In the genomic region with DNA sequence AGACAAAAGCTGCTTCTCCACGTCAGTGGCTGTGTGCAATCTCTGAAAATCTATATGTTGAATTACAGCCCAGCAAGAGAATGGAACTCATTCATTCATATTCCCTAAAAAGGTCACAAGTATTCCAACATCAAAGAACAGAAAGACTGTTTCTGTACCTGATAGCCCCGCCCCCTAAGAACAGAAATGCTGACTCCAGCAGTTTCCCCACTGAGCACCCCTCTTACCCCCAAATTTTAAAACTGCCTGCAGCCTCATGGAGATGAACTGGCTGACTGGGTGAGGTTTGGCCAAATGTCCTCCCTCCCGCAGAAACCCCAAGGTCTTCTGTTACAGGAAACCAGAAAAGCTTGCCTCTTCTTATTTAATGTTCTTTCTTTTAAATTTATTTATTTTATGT, we compare ENCODE assay signal across 24 mouse cellular contexts. TPM values are rescaled to one million over a fixed set of nuclear protein-coding genes. Genes with fewer than 3 reads are reported as not detected.
A peak's percentile ranks its signal among the peaks of the same experiment; 100 is the strongest.
DNase-seq lines count a peak whose midpoint lies in the region; TF ChIP-seq lines count a peak whose summit lies in the region.
"Had no signal": no experiment of that assay in that cellular context is flagged by ENCODE, and none has a peak within 500 bp of the region (broad histone marks: within the 10 kb centered on the region; RNA-seq: fewer than 3 reads in every experiment).

No protein-coding gene starts in this region.

- no peak for DNase-seq in testis, postnatal 10 days (ENCODE audit: low spot score)
- DNase-seq in ES-E14 (ENCODE audit: low read depth, low spot score), result no peak
- no peak for DNase-seq in right cerebral cortex, postnatal 36 days (ENCODE audit: low spot score in 2 of 2)
- DNase-seq in kidney, postnatal 4 days, result no peak
- DNase-seq: adrenal gland, adult 8-10 months; adrenal gland, postnatal 14 days; adrenal gland, postnatal 36 days; cerebellum, adult 11-12 months; cerebellum, adult 2 months; cerebellum, adult 9-10 months; cerebellum, postnatal 10 days; cerebellum, postnatal 25 days; forebrain, postnatal 0 days had no signal

- TF ChIP-seq CTCF in testis, adult 2 months (IDR thresholded peaks at IDR 0.05; ENCODE audit: control insufficient read depth, insufficient read depth, insufficient replicate concordance, low read depth, low read length), result no peak

- no peaks in the 10 kb centered on the region for H3K9me3 ChIP-seq in ES-E14 (ENCODE audit: control insufficient read depth, insufficient read depth, low read depth, low read length)
- H3K9me3 ChIP-seq: embryonic facial prominence, embryonic 10.5 days; embryonic facial prominence, embryonic 12.5 days; forebrain, embryonic 13.5 days; forebrain, embryonic 15.5 days had no signal

- peaks cover 33% of the 10 kb centered on the region for H3K4me1 ChIP-seq in testis, adult 2 months (ENCODE audit: control insufficient read depth, insufficient read depth, low read length)
- H3K4me1 ChIP-seq in ES-E14 (ENCODE audit: control insufficient read depth in 2 of 2, insufficient read depth in 2 of 2, low read length in 2 of 2, poor library complexity in 1 of 2), result peaks cover 0 to 6% of the 10 kb centered on the region in 2 experiments; a peak in 1 of 4 replicates
- H3K4me1 ChIP-seq: forebrain, embryonic 13.5 days; forebrain, embryonic 15.5 days had no signal

- H3K4me3 ChIP-seq in testis, adult 2 months (ENCODE audit: control insufficient read depth, low read depth, low read length), result peak overlapping the region; percentile 69
- no peak overlapping the region for H3K4me3 ChIP-seq in ES-E14 (ENCODE audit: insufficient read depth in 1 of 2, low read depth in 1 of 2, low read length in 2 of 2, poor library complexity in 1 of 2, severe bottlenecking in 1 of 2)
- H3K4me3 ChIP-seq: embryonic facial prominence, embryonic 10.5 days; embryonic facial prominence, embryonic 12.5 days; forebrain, embryonic 13.5 days; forebrain, embryonic 15.5 days had no signal

- H3K36me3 ChIP-seq in testis, adult 2 months (ENCODE audit: control insufficient read depth, insufficient read depth, low read length), result no peaks in the 10 kb centered on the region
- H3K36me3 ChIP-seq in ES-E14 (ENCODE audit: control insufficient read depth, insufficient read depth, low read length, poor library complexity, severe bottlenecking), result no peaks in the 10 kb centered on the region
- H3K36me3 ChIP-seq: embryonic facial prominence, embryonic 10.5 days; embryonic facial prominence, embryonic 12.5 days; forebrain, embryonic 15.5 days had no signal

- no peak for TF ChIP-seq POLR2A in testis, adult 2 months (IDR thresholded peaks at IDR 0.05; ENCODE audit: control insufficient read depth, low read depth, low read length)

- H3K9ac ChIP-seq in ES-E14 (ENCODE audit: insufficient read depth, low read depth, low read length, poor library complexity, severe bottlenecking), result no peak overlapping the region
- H3K9ac ChIP-seq: embryonic facial prominence, embryonic 12.5 days; forebrain, embryonic 13.5 days; forebrain, embryonic 15.5 days; forebrain, postnatal 0 days had no signal

- in situ Hi-C loops in ES-E14 (cut with MboI; ENCODE audit: low sequenced_read_pairs in 2 of 2, unreplicated experiment in 2 of 2), result no loop called here

- no peaks in the 10 kb centered on the region for H3K27me3 ChIP-seq in testis, adult 2 months (ENCODE audit: control insufficient read depth, insufficient read depth, low read length)
- H3K27me3 ChIP-seq: embryonic facial prominence, embryonic 12.5 days; forebrain, embryonic 13.5 days; forebrain, embryonic 15.5 days; Patski had no signal

- H3K27ac ChIP-seq in testis, adult 2 months (ENCODE audit: control insufficient read depth, insufficient read depth, low read depth, low read length), result peak overlapping the region; percentile 89
- no peak overlapping the region for H3K27ac ChIP-seq in ES-E14 (ENCODE audit: insufficient read depth, low read depth, low read length, poor library complexity, severe bottlenecking)
- H3K27ac ChIP-seq: embryonic facial prominence, embryonic 10.5 days; embryonic facial prominence, embryonic 12.5 days; forebrain, embryonic 13.5 days; forebrain, embryonic 15.5 days had no signal

TF ChIP-seq in ES-E14, 5 proteins besides CTCF, POLR2A, EP300 and RAD21:
- TF ChIP-seq CHD2 (IDR thresholded peaks at IDR 0.05; ENCODE audit: low read depth, low read length), result no peak
- peak; percentile 80 for TF ChIP-seq MAFK (IDR thresholded peaks at IDR 0.05; ENCODE audit: insufficient read depth, low read depth, low read length)

RNA-seq across cellular contexts. Expression of gene Smco2, which starts 2.5 kb away (rescaled TPM):
- polyA plus RNA-seq in testis, adult 2 months (2012; rRNA removed), result 299 and 314 TPM in 2 replicates
- total RNA-seq in ES-E14 (2012; rRNA removed), result not detected in 2 replicates
- total RNA-seq: adrenal gland, adult 18-20 months; adrenal gland, adult 8-10 months; adrenal gland, postnatal 14 days; adrenal gland, postnatal 36 days; forebrain, postnatal 0 days had no signal
- polyA plus RNA-seq: activated CD4-positive, CD25-positive, alpha-beta regulatory T cell, adult 4 months; C2C12; cerebellum, adult 2 months; embryonic facial prominence, embryonic 10.5 days; embryonic facial prominence, embryonic 12.5 days; embryonic facial prominence, embryonic 14.5 days; forebrain, embryonic 11.5 days; forebrain, embryonic 13.5 days; forebrain, embryonic 15.5 days; forebrain, postnatal 0 days; Patski had no signal

RNA-seq across cellular contexts. Expression of gene Ppfibp1, which starts 40.9 kb away (rescaled TPM):
- polyA plus RNA-seq in testis, adult 2 months (2012; rRNA removed), result 9.2 and 10.9 TPM in 2 replicates
- 30.1 and 39.9 TPM in 2 replicates for total RNA-seq in ES-E14 (2012; rRNA removed)

RNA-seq across cellular contexts. Expression of gene Arntl2, which starts 51.5 kb away (rescaled TPM):
- polyA plus RNA-seq in testis, adult 2 months (2012; rRNA removed), result 2.7 and 3.0 TPM in 2 replicates
- total RNA-seq in ES-E14 (2012; rRNA removed), result 4.3 and 8.4 TPM in 2 replicates
